Mouse (Mus musculus) cortical plate, adult 2 months (tissue): ENCODE results near the gene Cadm2.

ENCODE experiments used
- CTCF ChIP-seq: fragments of 200-500 bp; IDR thresholded peaks from 2 replicates; pipeline ENCODE4 v1.5.1; 2011; ENCODE audit warnings: mild to moderate bottlenecking, control low read depth, low read length; ENCODE audit not compliant: insufficient read depth; ENCODE audit errors: extremely low read depth
- POLR2A ChIP-seq: fragments of 200-500 bp; IDR thresholded peaks from 2 replicates; pipeline ENCODE4 v1.6.1; 2011; ENCODE audit warnings: mild to moderate bottlenecking, low read length, control low read depth; ENCODE audit not compliant: insufficient read depth; ENCODE audit errors: extremely low read depth

DNA sequence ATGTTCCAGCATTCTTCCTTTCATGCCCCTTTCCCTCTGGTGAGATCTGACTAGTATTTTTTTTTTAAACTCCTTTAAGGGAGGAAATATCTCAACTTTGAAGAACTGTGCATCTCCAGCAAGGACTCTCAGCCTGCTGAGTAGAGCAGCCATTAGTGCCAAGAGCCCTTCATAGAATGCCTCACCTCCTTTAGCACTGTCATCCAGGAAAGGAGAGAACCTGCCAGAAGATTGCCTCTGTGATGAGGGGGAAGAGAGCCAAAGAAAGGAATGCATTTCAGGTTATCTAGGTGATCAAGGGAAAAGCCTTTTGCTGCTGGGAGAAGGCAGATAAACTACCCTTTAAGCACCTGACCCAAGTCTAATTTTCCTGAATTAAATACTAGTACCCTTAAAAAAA is 943.5 kb downstream of the Cadm2 start:
- no peak for TF ChIP-seq POLR2A
- TF ChIP-seq CTCF, result no peak
